8 mouse cellular contexts compared by ENCODE assay signal in genomic region chr10:96616001-96616708, GRCm38 (mm10). TPM values are rescaled to one million over a fixed set of nuclear protein-coding genes. Genes with fewer than 3 reads are reported as not detected.
DNase-seq lines count a peak whose midpoint lies in the region; ATAC-seq and TF ChIP-seq lines count a peak whose summit lies in the region.

No protein-coding gene starts in this region.

- no peaks in the 10 kb centered on the region for H3K27me3 ChIP-seq in kidney, embryonic 14.5 days (ENCODE audit: control insufficient read depth, insufficient read depth, low read length)
- H3K27me3 ChIP-seq in hindbrain, embryonic 13.5 days: no peaks in the 10 kb centered on the region
- no peaks in the 10 kb centered on the region for H3K27me3 ChIP-seq in midbrain, embryonic 14.5 days (ENCODE audit: control insufficient read depth, insufficient read depth, low read length)

- WGBS in kidney, embryonic 14.5 days: 2% methylated on average over 24 of the region's 24 CpGs
- 2% methylated on average over 24 of the region's 24 CpGs for WGBS in hindbrain, embryonic 13.5 days
- 2% methylated on average over 24 of the region's 24 CpGs for WGBS in midbrain, embryonic 14.5 days

- TF ChIP-seq POLR2A in bone marrow macrophage, adult 2 months (IDR thresholded peaks at IDR 0.05; ENCODE audit: borderline replicate concordance, low read depth, low read length): peak; percentile 5; the same call in 1 of the 2 replicates

- peak overlapping the region; percentile 55 for H3K4me2 ChIP-seq in kidney, embryonic 14.5 days (replicated peaks; ENCODE audit: low read depth, low read length)
- H3K4me2 ChIP-seq in hindbrain, embryonic 13.5 days: peak overlapping the region; percentile 60
- H3K4me2 ChIP-seq in midbrain, embryonic 14.5 days (ENCODE audit: low read length): peak overlapping the region; percentile 57

- peaks cover 2% of the 10 kb centered on the region; the same call in 1 of the 2 replicates for H3K4me1 ChIP-seq in kidney, embryonic 14.5 days (ENCODE audit: control insufficient read depth, insufficient read depth, low read length)
- peaks cover 3% of the 10 kb centered on the region; the same call in 1 of the 2 replicates for H3K4me1 ChIP-seq in bone marrow macrophage, adult 2 months (ENCODE audit: control insufficient read depth, insufficient read depth, low read length)
- H3K4me1 ChIP-seq in hindbrain, embryonic 13.5 days (replicated peaks): peaks cover 18% of the 10 kb centered on the region
- peaks cover 5% of the 10 kb centered on the region; the same call in 1 of the 2 replicates for H3K4me1 ChIP-seq in midbrain, embryonic 14.5 days (ENCODE audit: control insufficient read depth, insufficient read depth, low read length)

- TF ChIP-seq CTCF in bone marrow macrophage, adult 2 months (IDR thresholded peaks at IDR 0.05; ENCODE audit: low read depth, low read length): no peak

- H3K9ac ChIP-seq in kidney, embryonic 14.5 days (ENCODE audit: low read depth, low read length): peak overlapping the region; percentile 55
- H3K9ac ChIP-seq in hindbrain, embryonic 13.5 days: peak overlapping the region; percentile 74
- peak overlapping the region; percentile 64 for H3K9ac ChIP-seq in midbrain, embryonic 14.5 days (replicated peaks; ENCODE audit: low read length)

- peak overlapping the region; percentile 43; the same call in 1 of the 2 replicates for H3K27ac ChIP-seq in kidney, embryonic 14.5 days (ENCODE audit: low read depth, low read length)
- H3K27ac ChIP-seq in bone marrow macrophage, adult 2 months (ENCODE audit: insufficient read depth, low read depth, low read length): peak overlapping the region; percentile 80
- peak overlapping the region; percentile 86 for H3K27ac ChIP-seq in hindbrain, embryonic 13.5 days
- peak overlapping the region; percentile 96 for H3K27ac ChIP-seq in midbrain, embryonic 14.5 days (replicated peaks; ENCODE audit: low read depth, low read length)

- no peak for DNase-seq in kidney, postnatal 36 days
- DNase-seq in midbrain, embryonic 14.5 days: no peak
- DNase-seq in c-Kit-positive CD71-positive TER-119-positive erythroid progenitor cells, embryonic 14.5 days (ENCODE audit: low spot score): no peak
- no peak for DNase-seq in yolk sac, embryonic 10.5 days (ENCODE audit: low spot score)
- DNase-seq in cerebellum, postnatal 25 days: no peak

- H3K9me3 ChIP-seq in kidney, embryonic 14.5 days (ENCODE audit: control insufficient read depth, low read length): no peaks in the 10 kb centered on the region
- no peaks in the 10 kb centered on the region for H3K9me3 ChIP-seq in hindbrain, embryonic 13.5 days
- H3K9me3 ChIP-seq in midbrain, embryonic 14.5 days (ENCODE audit: control insufficient read depth, low read length): no peaks in the 10 kb centered on the region

- H3K36me3 ChIP-seq in kidney, embryonic 14.5 days (ENCODE audit: control insufficient read depth, insufficient read depth, low read length): peaks cover 10% of the 10 kb centered on the region; the same call in 1 of the 2 replicates
- H3K36me3 ChIP-seq in hindbrain, embryonic 13.5 days: peaks cover 6% of the 10 kb centered on the region; the same call in 1 of the 2 replicates
- peaks cover 14% of the 10 kb centered on the region for H3K36me3 ChIP-seq in midbrain, embryonic 14.5 days (ENCODE audit: control insufficient read depth, insufficient read depth, low read length)

- H3K4me3 ChIP-seq in kidney, embryonic 14.5 days (ENCODE audit: low read length): peak overlapping the region; percentile 71
- peak overlapping the region; percentile 76 for H3K4me3 ChIP-seq in bone marrow macrophage, adult 2 months (ENCODE audit: insufficient read depth, low read length)
- peak overlapping the region; percentile 95 for H3K4me3 ChIP-seq in hindbrain, embryonic 13.5 days
- peak overlapping the region; percentile 98 for H3K4me3 ChIP-seq in midbrain, embryonic 14.5 days (replicated peaks; ENCODE audit: low read depth, low read length)

- ATAC-seq in kidney, embryonic 14.5 days (ENCODE audit: low FRiP score, low TSS enrichment): no peak
- no peak for ATAC-seq in hindbrain, embryonic 13.5 days (ENCODE audit: low FRiP score)
- no peak for ATAC-seq in midbrain, embryonic 14.5 days (ENCODE audit: low FRiP score, low TSS enrichment)

RNA-seq across cellular contexts. Expression of gene Btg1, which starts 0.7 kb away (rescaled TPM):
- 47.3 and 55.9 TPM in 2 replicates for polyA plus RNA-seq in kidney, embryonic 14.5 days (2014; fragmentation: Nextera tagmentation; extraction: Ambion mirVana)
- polyA plus RNA-seq in bone marrow macrophage, adult 2 months (2012; ENCODE audit: insufficient read depth, insufficient read length, missing spikeins): 171 and 175 TPM in 2 replicates
- polyA plus RNA-seq in hindbrain, embryonic 13.5 days (2015; fragmentation: Nextera tagmentation; extraction: Ambion mirVana): 51.8 and 52.7 TPM in 2 replicates
- polyA plus RNA-seq in midbrain, embryonic 14.5 days (2014; fragmentation: Nextera tagmentation; extraction: Ambion mirVana): 66.7 and 70.7 TPM in 2 replicates

Comparison
In these comparisons a context has a peak if more than half of its experiments do, and no peak if none do; other contexts are left out.
1. H3K27ac ChIP-seq: peak in every context shown above with its lines; median percentile 96 in midbrain, embryonic 14.5 days; 86 in hindbrain, embryonic 13.5 days; 80 in bone marrow macrophage, adult 2 months; 43 in kidney, embryonic 14.5 days.